Mouse (Mus musculus): ENCODE measurements around the gene Rph3al. TPM values are rescaled to one million over a fixed set of nuclear protein-coding genes. Genes with fewer than 3 reads are reported as not detected.
A peak's percentile ranks its signal among the peaks of the same experiment; 100 is the strongest.

Gene Rph3al
- polyA plus RNA-seq, 1 experiment from 2014 or later, result 1.1 TPM

GRCm38 (mm10) chr11:75794602-75795320, 143.5 kb downstream of the Rph3al start:
- Histone ChIP-seq H3K9ac (peak overlapping the region; percentile 62), H3K9me3 (replicated peaks) (no peaks in the 10 kb centered on the region), H3K4me2 (peak overlapping the region; percentile 67), H3K27ac (no peak overlapping the region), H3K4me1 (peaks cover 17% of the 10 kb centered on the region), H3K4me3 (peak overlapping the region; percentile 47), H3K27me3 (peaks cover 68% of the 10 kb centered on the region), H3K36me3 (ENCODE audit: poor library complexity, severe bottlenecking) (no peaks in the 10 kb centered on the region)
- WGBS, result 9% methylated on average over 39 of the region's 45 CpGs
- no peak for ATAC-seq

DNA sequence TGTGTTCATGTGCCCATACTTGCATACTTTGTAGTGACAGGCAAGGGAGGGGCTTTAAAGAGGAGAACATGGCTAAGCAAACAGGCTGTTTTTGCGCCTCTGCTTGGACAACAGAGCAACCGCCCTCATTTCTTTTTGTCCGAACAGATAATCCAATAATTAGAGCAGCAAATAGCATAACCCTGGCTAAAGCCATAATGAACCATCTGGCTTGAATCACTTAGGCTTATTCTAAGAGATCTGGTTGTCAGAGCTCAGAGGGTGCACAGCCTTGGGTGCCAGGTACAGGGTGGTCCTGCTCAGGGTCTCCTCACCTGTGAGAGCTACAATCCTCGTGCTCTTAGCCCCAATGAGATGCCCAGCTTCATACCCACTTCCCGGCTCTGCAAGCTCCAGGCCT, 144.9 kb downstream of the Rph3al start:
- H3K4me2 ChIP-seq, result no peak overlapping the region
- no peak overlapping the region for H3K4me3 ChIP-seq
- no peaks in the 10 kb centered on the region for H3K9me3 ChIP-seq (replicated peaks)
- H3K9ac ChIP-seq, result no peak overlapping the region
- no peak overlapping the region for H3K27ac ChIP-seq
- WGBS, result 55% methylated on average over 5 of the region's 5 CpGs
- no peaks in the 10 kb centered on the region for H3K36me3 ChIP-seq (ENCODE audit: poor library complexity, severe bottlenecking)
- H3K4me1 ChIP-seq, result peaks cover 17% of the 10 kb centered on the region
- ATAC-seq, result no peak
- peaks cover 75% of the 10 kb centered on the region for H3K27me3 ChIP-seq

DNA sequence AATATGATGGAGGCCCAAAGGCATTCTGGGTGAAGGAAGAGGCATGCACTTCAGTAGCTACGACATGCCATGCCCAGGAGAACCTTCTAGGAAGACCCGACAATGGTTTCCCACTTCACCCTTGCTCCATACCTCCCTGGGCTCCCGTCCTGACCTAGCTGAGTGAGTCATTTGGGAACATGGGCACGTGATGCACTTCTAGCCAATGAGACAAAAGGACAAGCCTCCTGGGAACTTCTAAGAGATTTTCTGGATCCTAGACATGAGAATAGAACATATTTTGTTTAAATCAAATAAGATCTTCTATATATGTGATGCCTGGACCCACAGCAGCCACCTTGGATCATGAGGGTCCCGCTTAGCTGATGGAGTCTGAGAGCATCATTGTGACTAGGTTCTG, 145.7 kb downstream of the Rph3al start:
- H3K36me3 ChIP-seq (ENCODE audit: poor library complexity, severe bottlenecking), result no peaks in the 10 kb centered on the region
- WGBS, result 78% methylated on average over 5 of the region's 5 CpGs
- no peaks in the 10 kb centered on the region for H3K9me3 ChIP-seq (replicated peaks)
- no peak for ATAC-seq
- peaks cover 17% of the 10 kb centered on the region for H3K4me1 ChIP-seq
- H3K27me3 ChIP-seq, result peaks cover 69% of the 10 kb centered on the region
- H3K4me2 ChIP-seq, result no peak overlapping the region
- no peak overlapping the region for H3K9ac ChIP-seq
- no peak overlapping the region for H3K27ac ChIP-seq
- H3K4me3 ChIP-seq, result no peak overlapping the region

DNA sequence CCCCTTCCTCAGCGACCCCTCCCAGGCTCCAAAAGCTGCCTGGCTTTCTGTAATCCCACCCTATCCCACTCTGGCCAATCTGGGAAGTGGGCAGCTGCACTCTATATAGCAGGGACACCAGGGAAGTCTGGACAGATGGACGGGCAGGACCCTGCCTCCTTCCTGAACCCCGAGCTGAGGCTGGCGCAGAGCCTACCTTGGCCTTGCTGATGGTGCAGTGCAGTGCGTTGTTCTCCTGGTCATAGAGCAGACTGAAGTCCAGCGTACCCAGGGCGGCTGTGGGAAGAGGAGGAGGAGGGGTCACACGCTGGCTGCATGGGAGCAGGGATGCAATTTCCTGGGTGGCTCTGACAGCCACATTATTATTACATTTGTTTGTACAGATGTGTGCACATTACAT, 152.3 kb downstream of the Rph3al start:
- 78% methylated on average over 8 of the region's 8 CpGs for WGBS
- no peaks in the 10 kb centered on the region for H3K9me3 ChIP-seq (replicated peaks)
- no peak overlapping the region for H3K4me3 ChIP-seq
- ATAC-seq, result no peak
- no peak overlapping the region for H3K4me2 ChIP-seq
- no peaks in the 10 kb centered on the region for H3K4me1 ChIP-seq
- no peak overlapping the region for H3K27ac ChIP-seq
- no peaks in the 10 kb centered on the region for H3K36me3 ChIP-seq (ENCODE audit: poor library complexity, severe bottlenecking)
- no peak overlapping the region for H3K9ac ChIP-seq
- H3K27me3 ChIP-seq, result peaks cover 9% of the 10 kb centered on the region; the same call in 1 of the 2 replicates

DNA sequence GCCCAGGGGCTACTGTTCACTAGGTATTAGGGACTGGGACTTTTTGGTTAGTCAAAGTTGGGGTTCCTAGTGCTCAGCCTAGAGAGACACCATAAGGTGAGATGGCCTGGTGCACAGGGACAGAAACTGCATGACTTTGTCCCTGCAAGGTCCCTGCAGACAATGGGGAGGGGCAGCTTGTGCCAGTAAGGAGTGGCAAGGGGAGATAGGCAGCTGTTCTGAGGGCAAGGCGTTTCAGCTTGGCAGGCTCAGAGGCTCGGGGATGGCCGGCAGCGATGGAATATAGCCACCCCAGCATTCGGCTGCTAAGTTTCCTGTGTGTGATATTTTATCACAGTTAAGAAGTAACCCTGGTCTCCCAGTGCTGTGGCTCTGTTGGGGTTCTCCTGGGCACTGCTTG, 154.4 kb downstream of the Rph3al start:
- H3K4me1 ChIP-seq, result no peaks in the 10 kb centered on the region
- H3K9ac ChIP-seq, result no peak overlapping the region
- H3K27me3 ChIP-seq, result no peaks in the 10 kb centered on the region
- WGBS, result 88% methylated on average over 5 of the region's 5 CpGs
- no peaks in the 10 kb centered on the region for H3K9me3 ChIP-seq (replicated peaks)
- H3K4me2 ChIP-seq, result no peak overlapping the region
- ATAC-seq, result no peak
- no peak overlapping the region for H3K4me3 ChIP-seq
- no peak overlapping the region for H3K27ac ChIP-seq
- no peaks in the 10 kb centered on the region for H3K36me3 ChIP-seq (ENCODE audit: poor library complexity, severe bottlenecking)

DNA sequence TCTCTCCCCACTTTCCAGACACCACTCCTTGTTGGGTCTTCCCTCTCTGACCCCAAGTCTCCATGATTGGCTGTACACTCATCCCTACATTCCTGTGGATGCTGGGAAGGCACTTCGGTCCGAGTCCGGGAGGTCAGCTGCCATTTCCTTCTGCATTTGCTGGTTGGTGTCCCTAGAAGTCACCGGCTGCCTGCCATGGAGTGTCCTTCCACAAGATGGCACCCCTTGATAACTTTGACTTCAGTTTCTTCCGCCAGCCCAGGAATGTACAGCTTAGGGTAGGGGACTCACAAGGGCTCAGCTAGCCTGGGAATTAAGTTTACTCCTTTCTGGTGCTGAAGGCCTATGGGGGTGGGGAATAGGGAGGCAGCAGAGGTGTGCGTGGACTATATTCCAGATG, 156.3 kb downstream of the Rph3al start:
- 23% methylated on average over 6 of the region's 6 CpGs for WGBS
- H3K4me1 ChIP-seq, result no peaks in the 10 kb centered on the region

More for the DNA sequence above, 156.3 kb downstream of the Rph3al start:
- no peak overlapping the region for H3K4me2 ChIP-seq
- no peak overlapping the region for H3K27ac ChIP-seq
- ATAC-seq, result peak; percentile 68
- H3K9me3 ChIP-seq (replicated peaks), result no peaks in the 10 kb centered on the region
- H3K36me3 ChIP-seq (ENCODE audit: poor library complexity, severe bottlenecking), result no peaks in the 10 kb centered on the region
- no peak overlapping the region for H3K9ac ChIP-seq
- H3K27me3 ChIP-seq, result peaks cover 2% of the 10 kb centered on the region
- no peak overlapping the region for H3K4me3 ChIP-seq

Other genes starting within 250 kb of the Rph3al start
- 1,451 and 1,470 TPM in 2 replicates for gene Ywhae, start 205.6 kb downstream of the Rph3al start, polyA plus RNA-seq (2015; fragmentation: Nextera tagmentation; extraction: Ambion mirVana)
- gene Doc2b, start 142.4 kb downstream of the Rph3al start, polyA plus RNA-seq (2015; fragmentation: Nextera tagmentation; extraction: Ambion mirVana), result 0.92 and 1.2 TPM in 2 replicates
- gene 1700016K19Rik, start 61.5 kb upstream of the Rph3al start, polyA plus RNA-seq (2015; fragmentation: Nextera tagmentation; extraction: Ambion mirVana), result 1.5 and 1.9 TPM in 2 replicates
- gene Rflnb, start 89.4 kb upstream of the Rph3al start, polyA plus RNA-seq (2015; fragmentation: Nextera tagmentation; extraction: Ambion mirVana), result 4.9 and 5.3 TPM in 2 replicates
- gene Vps53, start 241.2 kb upstream of the Rph3al start, polyA plus RNA-seq (2015; fragmentation: Nextera tagmentation; extraction: Ambion mirVana), result 55.6 and 59.8 TPM in 2 replicates
- 20.8 and 25.5 TPM in 2 replicates for gene Fam57a, start 241.2 kb upstream of the Rph3al start, polyA plus RNA-seq (2015; fragmentation: Nextera tagmentation; extraction: Ambion mirVana)